Mouse (Mus musculus) liver, embryonic 14.5 days (tissue): Measurements from ENCODE around the gene Golga7b.

Source experiments
- CTCF ChIP-seq: IDR thresholded peaks from 2 replicates; pipeline ENCODE4 v1.5.1; 2016; ENCODE audit warnings: antibody characterized with exemption, low read depth, control low read depth
- EP300 ChIP-seq: IDR thresholded peaks from 2 replicates; pipeline ENCODE4 v1.6.1; 2016; ENCODE audit warnings: antibody characterized with exemption, low read depth

- no peak for TF ChIP-seq CTCF
- TF ChIP-seq EP300, result no peak
These were observed 36.8 kb downstream of the Golga7b start for GRCm38 (mm10) chr19:42284178-42284577.
